Mouse (Mus musculus) C2C12 (cell line): ENCODE measurements around the gene Entpd5. TPM values are rescaled to one million over a fixed set of nuclear protein-coding genes. Genes with fewer than 3 reads are reported as not detected.

ENCODE experiments used
- H3K27me3 ChIP-seq: one replicate; pipeline ENCODE4 v1.6.1; 2011; ENCODE audit not compliant: control insufficient read depth, insufficient read depth, insufficient read length
- H3K36me3 ChIP-seq: one replicate; pipeline ENCODE4 v1.6.1; 2011; ENCODE audit not compliant: control insufficient read depth, insufficient read depth
- H3K4me3 ChIP-seq: one replicate; pipeline ENCODE4 v1.5.1; 2011; ENCODE audit warnings: mild to moderate bottlenecking, control low read depth; ENCODE audit not compliant: poor library complexity, insufficient read depth, severe bottlenecking
- H3K79me2 ChIP-seq: one replicate; pipeline ENCODE4 v1.6.1; 2011; ENCODE audit not compliant: control insufficient read depth, insufficient read depth
- H3K79me3 ChIP-seq: one replicate; pipeline ENCODE4 v1.6.1; 2011; ENCODE audit warnings: low read depth, control low read depth
- H3ac ChIP-seq: one replicate; pipeline ENCODE3; 2011; ENCODE audit warnings: low read depth; ENCODE audit not compliant: control insufficient read depth, insufficient read length
- CEBPB ChIP-seq: IDR thresholded peaks from one replicate; pipeline ENCODE4 v1.6.1; 2011; ENCODE audit warnings: low read depth, mild to moderate bottlenecking, control low read depth, moderate library complexity
- CTCF ChIP-seq: IDR thresholded peaks from one replicate; pipeline ENCODE4 v1.5.1; 2011; ENCODE audit not compliant: control insufficient read depth, insufficient read depth, insufficient read length
- FOSL1 ChIP-seq: IDR thresholded peaks from one replicate; pipeline ENCODE4 v1.8.0; 2011; ENCODE audit warnings: mild to moderate bottlenecking, low read length; ENCODE audit not compliant: poor library complexity, insufficient read depth, severe bottlenecking
- MAX ChIP-seq: IDR thresholded peaks from one replicate; pipeline ENCODE4 v1.6.1; 2011; ENCODE audit warnings: mild to moderate bottlenecking, control low read depth
- MYOD1 ChIP-seq: IDR thresholded peaks from one replicate; pipeline ENCODE4 v1.6.1; 2011; ENCODE audit warnings: low read depth; ENCODE audit not compliant: control insufficient read depth, insufficient read length
- MYOG ChIP-seq: IDR thresholded peaks from one replicate; pipeline ENCODE4 v1.6.1; 2011; ENCODE audit not compliant: control insufficient read depth, insufficient read length; ENCODE audit errors: extremely low read depth
- USF1 ChIP-seq: IDR thresholded peaks from one replicate; pipeline ENCODE4 v1.6.1; 2011; ENCODE audit warnings: low read depth, mild to moderate bottlenecking, control low read depth, moderate library complexity
- polyA plus RNA-seq: library from polyadenylated mRNA; unstranded; fragments of >200 nt; fragmentation: generic; extraction: Trizol; gene quantifications from one replicate; pipeline ENCODE4 v1.2.1, GENCODE M21; 2012; ENCODE audit warnings: missing spikeins

Gene Entpd5
- polyA plus RNA-seq, 1 experiment, result 4.5 TPM

DNA sequence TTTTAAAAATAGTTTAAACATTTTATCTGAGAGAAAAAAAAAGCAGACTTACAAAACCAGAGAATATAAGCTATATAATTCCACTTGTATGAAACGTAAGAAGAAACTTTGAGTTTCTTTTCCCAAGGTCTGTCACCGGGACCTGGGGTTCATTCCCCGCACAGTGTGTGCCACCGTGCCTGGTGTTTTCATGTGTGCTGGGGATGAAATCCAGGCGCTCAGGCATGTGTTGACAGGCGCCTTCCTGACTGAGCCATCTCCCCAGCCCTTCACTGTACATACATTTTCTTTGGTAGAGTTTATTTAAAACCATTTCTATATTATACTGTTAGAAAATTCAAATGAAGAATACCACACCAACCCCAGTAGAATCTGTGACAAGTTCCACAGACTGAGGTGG is 18.5 kb downstream of the Entpd5 start:
- no peaks in the 10 kb centered on the region for H3K36me3 ChIP-seq
- no peaks in the 10 kb centered on the region for H3K27me3 ChIP-seq
- no peak for TF ChIP-seq MAX
- TF ChIP-seq MYOG, result no peak
- H3K79me3 ChIP-seq, result no peaks in the 10 kb centered on the region
- no peaks in the 10 kb centered on the region for H3K79me2 ChIP-seq
- H3K4me3 ChIP-seq, result no peak overlapping the region
- no peak overlapping the region for H3ac ChIP-seq

GRCm38 (mm10) chr12:84388774-84389400 is 19.9 kb downstream of the Entpd5 start:
- no peaks in the 10 kb centered on the region for H3K36me3 ChIP-seq
- no peaks in the 10 kb centered on the region for H3K79me2 ChIP-seq
- H3ac ChIP-seq, result no peak overlapping the region
- no peaks in the 10 kb centered on the region for H3K79me3 ChIP-seq
- no peak overlapping the region for H3K4me3 ChIP-seq
- TF ChIP-seq CTCF, result no peak
- TF ChIP-seq MYOD1, result no peak
- no peak for TF ChIP-seq MYOG
- TF ChIP-seq MAX, result no peak
- no peak for TF ChIP-seq CEBPB
- TF ChIP-seq USF1, result no peak
- no peak for TF ChIP-seq FOSL1
- H3K27me3 ChIP-seq, result no peaks in the 10 kb centered on the region

GRCm38 (mm10) chr12:84388097-84388496 is 20.7 kb downstream of the Entpd5 start:
- no peaks in the 10 kb centered on the region for H3K79me2 ChIP-seq
- no peak for TF ChIP-seq FOSL1
- no peak for TF ChIP-seq CEBPB
- no peak for TF ChIP-seq MYOG
- no peak for TF ChIP-seq MAX
- no peak for TF ChIP-seq CTCF
- TF ChIP-seq USF1, result no peak
- no peak for TF ChIP-seq MYOD1
- H3K79me3 ChIP-seq, result no peaks in the 10 kb centered on the region
- H3ac ChIP-seq, result no peak overlapping the region
- H3K36me3 ChIP-seq, result no peaks in the 10 kb centered on the region
- no peak overlapping the region for H3K4me3 ChIP-seq
- no peaks in the 10 kb centered on the region for H3K27me3 ChIP-seq

DNA sequence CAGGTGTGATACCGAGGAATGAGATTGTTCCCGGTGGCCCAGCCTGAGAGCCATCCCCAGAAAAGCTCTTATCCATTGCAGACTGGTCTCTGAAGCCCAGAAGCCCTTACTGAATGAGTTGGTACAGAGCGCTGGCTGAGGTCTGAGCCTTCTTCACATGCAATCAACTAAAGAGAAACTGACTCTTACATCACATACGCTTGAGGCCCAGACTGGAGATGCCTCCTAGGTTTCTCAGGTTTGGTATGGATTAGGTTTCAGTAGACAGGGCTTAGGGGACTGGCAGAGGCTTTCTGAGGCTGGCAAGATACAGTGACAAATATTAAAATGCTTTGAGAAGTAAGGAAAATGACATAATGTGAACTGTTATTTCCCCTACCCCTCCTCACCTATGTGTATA is 23.4 kb downstream of the Entpd5 start:
- TF ChIP-seq USF1, result no peak
- no peak for TF ChIP-seq MYOG
- TF ChIP-seq FOSL1, result no peak
- no peak for TF ChIP-seq CEBPB
- Histone ChIP-seq H3K79me3 (no peaks in the 10 kb centered on the region), H3K27me3 (no peaks in the 10 kb centered on the region), H3ac (no peak overlapping the region), H3K4me3 (no peak overlapping the region), H3K36me3 (no peaks in the 10 kb centered on the region), H3K79me2 (no peaks in the 10 kb centered on the region)

DNA sequence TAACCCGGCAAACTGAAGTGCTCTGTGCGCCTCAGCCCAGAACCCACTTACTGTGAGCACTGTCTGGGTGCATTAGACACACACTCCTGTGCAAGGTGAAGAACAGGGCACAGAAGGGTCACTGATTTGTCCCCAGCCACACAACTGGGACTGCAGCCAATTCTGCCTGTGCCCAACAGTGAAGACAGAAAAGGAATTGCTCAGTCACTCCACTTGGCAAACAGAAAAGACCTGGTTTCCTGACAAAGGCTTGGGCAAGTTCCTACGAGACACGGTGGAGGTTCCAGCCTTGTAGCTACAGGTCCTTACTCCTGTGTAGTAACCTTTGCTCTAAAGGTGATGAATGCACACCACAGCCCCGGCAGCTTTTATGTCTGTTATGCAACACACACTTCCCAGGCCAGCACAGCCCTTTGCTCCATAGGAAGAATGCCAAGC is 24.2 kb downstream of the Entpd5 start:
- H3K79me2 ChIP-seq, result no peaks in the 10 kb centered on the region
- H3K79me3 ChIP-seq, result no peaks in the 10 kb centered on the region
- H3K27me3 ChIP-seq, result no peaks in the 10 kb centered on the region
- no peak overlapping the region for H3ac ChIP-seq
- no peaks in the 10 kb centered on the region for H3K36me3 ChIP-seq
- TF ChIP-seq MYOG (no peak), MYOD1 (no peak), MAX (no peak), CEBPB (no peak), USF1 (no peak), FOSL1 (no peak), CTCF (no peak)
- no peak overlapping the region for H3K4me3 ChIP-seq

DNA sequence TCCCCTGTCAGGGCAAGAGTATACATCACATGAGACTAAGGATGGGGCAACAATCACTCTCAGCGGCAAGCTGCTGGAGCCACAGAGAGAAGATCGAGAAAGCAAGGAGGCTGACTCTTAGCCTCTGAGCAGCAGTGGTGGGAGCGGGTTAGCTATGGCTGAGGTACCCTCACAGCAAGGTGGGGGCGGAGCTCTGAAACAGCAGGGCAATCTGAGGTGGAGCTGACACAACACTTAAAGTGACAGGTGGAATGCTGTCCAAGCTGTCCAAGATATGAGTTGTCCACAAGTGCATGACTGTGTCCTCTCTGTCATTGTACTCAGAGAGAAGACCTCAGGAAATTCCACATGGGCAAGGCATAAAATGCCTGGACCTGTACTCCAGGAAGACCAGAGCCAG is 26.5 kb downstream of the Entpd5 start:
- no peak for TF ChIP-seq USF1
- no peak for TF ChIP-seq FOSL1
- TF ChIP-seq CTCF, result no peak
- TF ChIP-seq MAX, result no peak
- no peak for TF ChIP-seq MYOD1
- TF ChIP-seq MYOG, result no peak
- no peak for TF ChIP-seq CEBPB

More for the DNA sequence above, 26.5 kb downstream of the Entpd5 start:
- no peak overlapping the region for H3K4me3 ChIP-seq
- H3K79me2 ChIP-seq, result no peaks in the 10 kb centered on the region
- no peaks in the 10 kb centered on the region for H3K79me3 ChIP-seq
- no peaks in the 10 kb centered on the region for H3K27me3 ChIP-seq
- no peaks in the 10 kb centered on the region for H3K36me3 ChIP-seq
- no peak overlapping the region for H3ac ChIP-seq
